In genomic region chr8:107510766-107511165, GRCm38 (mm10) we compare ENCODE assay signal across 21 mouse cellular contexts.
"Had no signal": no experiment of that assay in that cellular context is flagged by ENCODE, and none has a peak within 500 bp of the region (broad histone marks: within the 10 kb centered on the region; RNA-seq: fewer than 3 reads in every experiment).

No protein-coding gene starts in this region.

- DNase-seq: kidney, postnatal 14 days; kidney, postnatal 4 days; layer of hippocampus, postnatal 36 days; liver; lung, adult 18-20 months; lung, postnatal 10 days; lung, postnatal 36 days; midbrain, embryonic 14.5 days; right cerebral cortex, adult 18-20 months; right cerebral cortex, postnatal 14 days; right cerebral cortex, postnatal 4 days; thymus, postnatal 25 days had no signal

- H3K9ac ChIP-seq: liver, embryonic 12.5 days; liver, embryonic 15.5 days; lung, embryonic 15.5 days; neural tube, embryonic 12.5 days; neural tube, embryonic 15.5 days; stomach, embryonic 15.5 days had no signal

- H3K27me3 ChIP-seq: liver, embryonic 12.5 days; liver, embryonic 15.5 days; lung, embryonic 15.5 days; neural tube, embryonic 12.5 days; neural tube, embryonic 15.5 days; stomach, embryonic 15.5 days had no signal

- H3K4me3 ChIP-seq: left cerebral cortex, adult 2 months; liver, embryonic 12.5 days; liver, embryonic 15.5 days; lung, embryonic 15.5 days; neural tube, embryonic 12.5 days; neural tube, embryonic 15.5 days; stomach, embryonic 15.5 days had no signal

- ATAC-seq: intestine, postnatal 0 days; liver, embryonic 12.5 days had no signal

- H3K9me3 ChIP-seq: liver, embryonic 12.5 days; liver, embryonic 15.5 days; lung, embryonic 15.5 days; neural tube, embryonic 12.5 days; neural tube, embryonic 15.5 days; stomach, embryonic 15.5 days had no signal

- H3K4me1 ChIP-seq: neural tube, embryonic 12.5 days; neural tube, embryonic 15.5 days; stomach, embryonic 15.5 days had no signal

- H3K4me2 ChIP-seq: liver, embryonic 12.5 days; liver, embryonic 15.5 days; lung, embryonic 15.5 days; midbrain, embryonic 11.5 days; neural tube, embryonic 12.5 days; neural tube, embryonic 15.5 days; stomach, embryonic 15.5 days had no signal

- H3K27ac ChIP-seq: left cerebral cortex, adult 2 months; liver, embryonic 12.5 days; liver, embryonic 15.5 days; lung, embryonic 15.5 days; neural tube, embryonic 12.5 days; neural tube, embryonic 15.5 days; stomach, embryonic 15.5 days had no signal
